Mouse (Mus musculus): ENCODE measurements around the gene Gm10282. TPM values are rescaled to one million over a fixed set of nuclear protein-coding genes. Genes with fewer than 3 reads are reported as not detected.

The Gm10282 gene
- polyA plus RNA-seq, 1 experiment from 2014 or later: 19.2 TPM

DNA sequence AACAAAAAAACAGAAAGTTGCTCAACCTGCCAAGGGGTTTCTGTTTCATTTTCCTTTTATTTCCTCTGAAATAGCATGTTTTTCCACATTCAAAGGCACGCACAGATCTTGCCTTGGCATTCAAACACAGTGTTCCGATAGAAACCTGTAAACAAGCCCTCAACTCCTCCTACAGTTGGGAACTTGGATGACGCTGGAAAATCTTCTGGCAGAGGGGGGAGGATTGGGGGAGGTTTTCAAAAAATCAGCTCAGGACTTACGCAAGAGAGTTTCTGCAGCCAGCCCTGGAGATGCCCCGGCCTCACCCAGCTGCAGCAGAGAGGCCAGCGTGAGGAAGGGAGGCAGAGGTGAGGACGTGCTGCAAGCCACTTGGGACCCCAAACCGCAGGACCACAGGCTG, 1.4 kb downstream of the Gm10282 start:
- peak; percentile 75 for ATAC-seq (ENCODE audit: insufficient read depth, low FRiP score)
- Histone ChIP-seq H3K27me3 (ENCODE audit: control insufficient read depth, insufficient read depth, low read length) (peaks cover 2% of the 10 kb centered on the region; the same call in 1 of the 2 replicates), H3K36me3 (ENCODE audit: control insufficient read depth, insufficient read depth, low read length) (no peaks in the 10 kb centered on the region), H3K4me1 (ENCODE audit: control insufficient read depth, insufficient read depth, low read length) (peaks cover 3% of the 10 kb centered on the region; the same call in 1 of the 2 replicates), H3K4me3 (replicated peaks; ENCODE audit: low read length) (no peak overlapping the region), H3K9ac (ENCODE audit: low read length) (no peak overlapping the region), H3K9me3 (replicated peaks; ENCODE audit: control insufficient read depth, low read length) (no peaks in the 10 kb centered on the region), H3K27ac (ENCODE audit: low read length) (no peak overlapping the region), H3K4me2 (ENCODE audit: low read depth, low read length) (no peak overlapping the region)
- WGBS: 40% methylated on average over 8 of the region's 8 CpGs

- H3K4me3 ChIP-seq (replicated peaks; ENCODE audit: low read length): no peak overlapping the region
- peaks cover under 1% of the 10 kb centered on the region; the same call in 1 of the 2 replicates for H3K4me1 ChIP-seq (ENCODE audit: control insufficient read depth, insufficient read depth, low read length)
- H3K9me3 ChIP-seq (replicated peaks; ENCODE audit: control insufficient read depth, low read length): no peaks in the 10 kb centered on the region
- H3K9ac ChIP-seq (ENCODE audit: low read length): no peak overlapping the region
- peak overlapping the region; percentile 51 for H3K27ac ChIP-seq (ENCODE audit: low read length)
- H3K27me3 ChIP-seq (ENCODE audit: control insufficient read depth, insufficient read depth, low read length): peaks cover 2% of the 10 kb centered on the region; the same call in 1 of the 2 replicates
- no peak for ATAC-seq (ENCODE audit: insufficient read depth, low FRiP score)
- no peaks in the 10 kb centered on the region for H3K36me3 ChIP-seq (ENCODE audit: control insufficient read depth, insufficient read depth, low read length)
- 51% methylated on average over 8 of the region's 8 CpGs for WGBS
- H3K4me2 ChIP-seq (ENCODE audit: low read depth, low read length): 0 out of 2 replicates have a peak overlapping the region, but pooled peaks have one; percentile 6
Measured at GRCm38 (mm10) chr8:72302986-72303612, 2.0 kb downstream of the Gm10282 start.

DNA sequence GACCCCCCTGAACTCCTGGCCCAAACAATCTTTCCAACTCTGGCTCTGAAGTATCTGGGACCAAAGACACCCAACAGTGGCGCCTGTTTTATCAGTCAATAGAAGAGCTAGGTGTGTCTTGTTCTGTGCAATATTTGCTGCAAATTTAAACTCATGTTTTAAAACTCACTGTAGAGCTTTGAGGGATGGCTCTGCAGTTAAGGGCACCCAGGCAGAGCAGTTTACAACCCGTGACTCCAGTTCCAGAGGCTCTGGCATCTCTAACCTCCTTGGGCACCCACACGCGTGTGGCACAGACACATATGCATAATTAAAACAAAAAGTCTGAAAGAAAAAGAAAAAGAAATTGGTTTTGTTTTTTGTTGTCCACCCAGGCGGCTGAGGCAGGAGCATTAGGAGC, 3.6 kb downstream of the Gm10282 start:
- H3K9me3 ChIP-seq (replicated peaks; ENCODE audit: control insufficient read depth, low read length): no peaks in the 10 kb centered on the region
- 79% methylated on average over 5 of the region's 5 CpGs for WGBS
- H3K36me3 ChIP-seq (ENCODE audit: control insufficient read depth, insufficient read depth, low read length): no peaks in the 10 kb centered on the region
- no peak overlapping the region for H3K4me2 ChIP-seq (ENCODE audit: low read depth, low read length)
- no peak for ATAC-seq (ENCODE audit: insufficient read depth, low FRiP score)
- H3K27me3 ChIP-seq (ENCODE audit: control insufficient read depth, insufficient read depth, low read length): peaks cover 2% of the 10 kb centered on the region; the same call in 1 of the 2 replicates
- H3K27ac ChIP-seq (ENCODE audit: low read length): no peak overlapping the region
- no peaks in the 10 kb centered on the region for H3K4me1 ChIP-seq (ENCODE audit: control insufficient read depth, insufficient read depth, low read length)
- H3K9ac ChIP-seq (ENCODE audit: low read length): no peak overlapping the region
- no peak overlapping the region for H3K4me3 ChIP-seq (replicated peaks; ENCODE audit: low read length)

- Histone ChIP-seq H3K4me1 (ENCODE audit: control insufficient read depth, insufficient read depth, low read length) (no peaks in the 10 kb centered on the region), H3K27ac (ENCODE audit: low read length) (no peak overlapping the region), H3K27me3 (ENCODE audit: control insufficient read depth, insufficient read depth, low read length) (peaks cover 2% of the 10 kb centered on the region; the same call in 1 of the 2 replicates), H3K4me3 (replicated peaks; ENCODE audit: low read length) (no peak overlapping the region), H3K9ac (ENCODE audit: low read length) (no peak overlapping the region), H3K9me3 (replicated peaks; ENCODE audit: control insufficient read depth, low read length) (no peaks in the 10 kb centered on the region), H3K4me2 (ENCODE audit: low read depth, low read length) (no peak overlapping the region), H3K36me3 (ENCODE audit: control insufficient read depth, insufficient read depth, low read length) (no peaks in the 10 kb centered on the region)
- no peak for ATAC-seq (ENCODE audit: insufficient read depth, low FRiP score)
- 70% methylated on average over 9 of the region's 9 CpGs for WGBS
Measured at GRCm38 (mm10) chr8:72300654-72301400, 4.2 kb downstream of the Gm10282 start.

DNA sequence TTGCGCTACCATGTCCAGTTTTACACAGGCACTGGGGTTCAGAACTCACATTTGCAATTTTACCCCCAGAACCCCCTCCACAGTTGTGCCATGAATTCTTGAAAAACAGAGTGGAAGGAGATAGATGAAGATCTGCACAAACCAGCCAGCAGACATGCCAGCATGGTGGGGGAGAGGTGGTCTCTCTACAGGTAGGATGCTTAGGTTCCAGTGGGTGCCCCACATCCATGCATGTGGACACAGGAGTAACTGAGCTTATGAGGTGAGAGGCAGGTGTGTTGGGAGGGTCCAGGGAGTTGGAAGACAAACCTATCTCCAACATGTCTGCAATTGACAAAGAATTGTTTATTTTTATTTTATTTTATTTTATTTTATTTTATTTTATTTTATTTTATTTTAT, 6.1 kb downstream of the Gm10282 start:
- Histone ChIP-seq H3K4me2 (ENCODE audit: low read depth, low read length) (no peak overlapping the region), H3K9ac (ENCODE audit: low read length) (no peak overlapping the region), H3K4me1 (ENCODE audit: control insufficient read depth, insufficient read depth, low read length) (peaks cover 9% of the 10 kb centered on the region; the same call in 1 of the 2 replicates), H3K27me3 (ENCODE audit: control insufficient read depth, insufficient read depth, low read length) (peaks cover 2% of the 10 kb centered on the region; the same call in 1 of the 2 replicates), H3K4me3 (replicated peaks; ENCODE audit: low read length) (no peak overlapping the region), H3K27ac (ENCODE audit: low read length) (no peak overlapping the region), H3K9me3 (replicated peaks; ENCODE audit: control insufficient read depth, low read length) (no peaks in the 10 kb centered on the region), H3K36me3 (ENCODE audit: control insufficient read depth, insufficient read depth, low read length) (no peaks in the 10 kb centered on the region)
- ATAC-seq (ENCODE audit: insufficient read depth, low FRiP score): no peak
- WGBS: 96% methylated on average over 1 of the region's 1 CpGs

DNA sequence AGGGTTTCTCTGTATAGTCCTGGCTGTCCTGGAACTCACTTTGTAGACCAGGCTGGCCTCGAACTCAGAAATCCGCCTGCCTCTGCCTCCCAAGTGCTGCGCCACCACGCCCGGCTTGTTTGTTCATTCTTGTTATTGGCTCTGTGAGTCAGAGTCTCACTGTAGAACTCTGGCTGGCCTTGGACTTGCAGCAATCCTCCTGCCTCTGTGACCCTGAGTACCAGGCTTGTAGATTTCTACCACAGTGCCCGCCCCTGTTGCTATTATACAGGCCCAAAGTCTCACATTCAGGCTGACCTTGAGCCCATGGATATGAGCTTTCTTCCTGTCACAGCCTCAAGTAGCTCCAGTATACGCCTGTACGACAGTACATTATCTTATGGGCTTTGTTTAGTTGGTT, 8.5 kb downstream of the Gm10282 start:
- H3K9ac ChIP-seq (ENCODE audit: low read length): no peak overlapping the region
- H3K9me3 ChIP-seq (replicated peaks; ENCODE audit: control insufficient read depth, low read length): no peaks in the 10 kb centered on the region
- ATAC-seq (ENCODE audit: insufficient read depth, low FRiP score): no peak
- 93% methylated on average over 8 of the region's 8 CpGs for WGBS
- H3K4me3 ChIP-seq (replicated peaks; ENCODE audit: low read length): no peak overlapping the region
- H3K4me2 ChIP-seq (ENCODE audit: low read depth, low read length): no peak overlapping the region
- H3K27ac ChIP-seq (ENCODE audit: low read length): no peak overlapping the region
- no peaks in the 10 kb centered on the region for H3K27me3 ChIP-seq (ENCODE audit: control insufficient read depth, insufficient read depth, low read length)
- H3K4me1 ChIP-seq (ENCODE audit: control insufficient read depth, insufficient read depth, low read length): peaks cover 9% of the 10 kb centered on the region; the same call in 1 of the 2 replicates
- no peaks in the 10 kb centered on the region for H3K36me3 ChIP-seq (ENCODE audit: control insufficient read depth, insufficient read depth, low read length)

GRCm38 (mm10) chr8:72295679-72296078, 9.4 kb downstream of the Gm10282 start:
- Histone ChIP-seq H3K4me3 (replicated peaks; ENCODE audit: low read length) (no peak overlapping the region), H3K9me3 (replicated peaks; ENCODE audit: control insufficient read depth, low read length) (no peaks in the 10 kb centered on the region), H3K4me1 (ENCODE audit: control insufficient read depth, insufficient read depth, low read length) (peaks cover 9% of the 10 kb centered on the region; the same call in 1 of the 2 replicates), H3K36me3 (ENCODE audit: control insufficient read depth, insufficient read depth, low read length) (no peaks in the 10 kb centered on the region), H3K4me2 (ENCODE audit: low read depth, low read length) (no peak overlapping the region), H3K27me3 (ENCODE audit: control insufficient read depth, insufficient read depth, low read length) (no peaks in the 10 kb centered on the region), H3K9ac (ENCODE audit: low read length) (no peak overlapping the region), H3K27ac (ENCODE audit: low read length) (peak overlapping the region; percentile 82)
- WGBS: 18% methylated on average over 8 of the region's 8 CpGs
- peak; percentile 95 for ATAC-seq (ENCODE audit: insufficient read depth, low FRiP score)

GRCm38 (mm10) chr8:72295125-72295524, 9.9 kb downstream of the Gm10282 start:
- 66% methylated on average over 3 of the region's 3 CpGs for WGBS
- Histone ChIP-seq H3K9ac (ENCODE audit: low read length) (0 out of 2 replicates have a peak overlapping the region, but pooled peaks have one; percentile 20), H3K4me3 (replicated peaks; ENCODE audit: low read length) (no peak overlapping the region), H3K36me3 (ENCODE audit: control insufficient read depth, insufficient read depth, low read length) (no peaks in the 10 kb centered on the region), H3K27ac (ENCODE audit: low read length) (peak overlapping the region; percentile 82), H3K4me1 (ENCODE audit: control insufficient read depth, insufficient read depth, low read length) (peaks cover 9% of the 10 kb centered on the region; the same call in 1 of the 2 replicates), H3K27me3 (ENCODE audit: control insufficient read depth, insufficient read depth, low read length) (no peaks in the 10 kb centered on the region), H3K9me3 (replicated peaks; ENCODE audit: control insufficient read depth, low read length) (no peaks in the 10 kb centered on the region), H3K4me2 (ENCODE audit: low read depth, low read length) (no peak overlapping the region)
- no peak for ATAC-seq (ENCODE audit: insufficient read depth, low FRiP score)

DNA sequence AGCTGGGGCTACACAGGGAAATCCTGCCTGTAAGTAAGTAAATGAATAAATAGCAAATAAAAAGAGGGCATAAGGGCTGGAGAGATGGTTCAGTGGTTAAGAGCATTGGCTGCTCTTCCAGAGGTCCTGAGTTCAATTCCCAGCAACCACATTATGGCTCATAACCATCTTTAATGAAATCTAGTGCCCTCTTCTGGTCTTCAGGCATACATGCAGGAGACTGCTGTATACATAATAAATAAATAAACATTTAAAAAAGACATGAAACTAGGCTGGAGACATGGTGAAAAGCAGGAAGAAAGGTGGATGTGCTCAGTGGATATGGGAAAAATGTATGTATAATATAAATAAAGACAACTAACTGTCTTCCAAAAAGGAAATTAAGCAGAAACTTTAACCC, 11.8 kb downstream of the Gm10282 start:
- no peak overlapping the region for H3K4me3 ChIP-seq (replicated peaks; ENCODE audit: low read length)
- H3K9ac ChIP-seq (ENCODE audit: low read length): no peak overlapping the region
- no peak overlapping the region for H3K4me2 ChIP-seq (ENCODE audit: low read depth, low read length)
- no peaks in the 10 kb centered on the region for H3K9me3 ChIP-seq (replicated peaks; ENCODE audit: control insufficient read depth, low read length)
- H3K27ac ChIP-seq (ENCODE audit: low read length): no peak overlapping the region
- ATAC-seq (ENCODE audit: insufficient read depth, low FRiP score): no peak
- H3K27me3 ChIP-seq (ENCODE audit: control insufficient read depth, insufficient read depth, low read length): no peaks in the 10 kb centered on the region
- H3K4me1 ChIP-seq (ENCODE audit: control insufficient read depth, insufficient read depth, low read length): peaks cover 9% of the 10 kb centered on the region; the same call in 1 of the 2 replicates
- no peaks in the 10 kb centered on the region for H3K36me3 ChIP-seq (ENCODE audit: control insufficient read depth, insufficient read depth, low read length)

All from stomach, embryonic 16.5 days (tissue).